Mouse (Mus musculus) T-helper 2 cell (primary cell): ENCODE measurements around the gene Mybpc3.

Source experiments
- in situ Hi-C: fragments of 300-600 bp; cut with MboI, MseI; formaldehyde crosslinking; loops from one replicate; pipeline ENCODE4 v1.15.1; 2025; ENCODE audit warnings: high pct_unique_total_duplicates

Mybpc3 gene

GRCm38 (mm10) chr2:91164991-91165390, 47.0 kb downstream of the Mybpc3 start:
- in situ Hi-C loops: no loop called here

GRCm38 (mm10) chr2:91167629-91168028, 49.7 kb downstream of the Mybpc3 start:
- in situ Hi-C loops: no loop called here

GRCm38 (mm10) chr2:91169587-91170322, 51.8 kb downstream of the Mybpc3 start:
- in situ Hi-C loops: no loop called here

GRCm38 (mm10) chr2:91175490-91175889, 57.5 kb downstream of the Mybpc3 start:
- in situ Hi-C loops: no loop called here

GRCm38 (mm10) chr2:91176234-91176633, 58.3 kb downstream of the Mybpc3 start:
- in situ Hi-C loops: no loop called here

GRCm38 (mm10) chr2:91179825-91180224, 61.9 kb downstream of the Mybpc3 start:
- in situ Hi-C loops: no loop called here

- in situ Hi-C loops: no loop called here
Measured at GRCm38 (mm10) chr2:91180706-91181105, 62.8 kb downstream of the Mybpc3 start.

- in situ Hi-C loops: no loop called here
Measured at GRCm38 (mm10) chr2:91182016-91182404, 64.1 kb downstream of the Mybpc3 start.

GRCm38 (mm10) chr2:91182405-91183147, 64.6 kb downstream of the Mybpc3 start:
- in situ Hi-C loops: no loop called here

- in situ Hi-C loops: no loop called here
Measured at GRCm38 (mm10) chr2:91183148-91183513, 65.2 kb downstream of the Mybpc3 start.

- in situ Hi-C loops: no loop called here
Measured at GRCm38 (mm10) chr2:91183711-91184405, 65.9 kb downstream of the Mybpc3 start, which contains the start of gene Madd. Gene Madd, minus strand, starts transcription at chr2:91183837.
